Mouse (Mus musculus) gastrocnemius, postnatal 36 days (tissue): Measurements from ENCODE around the gene Eif2s2. TPM values are rescaled to one million over a fixed set of nuclear protein-coding genes. Genes with fewer than 3 reads are reported as not detected.
A peak's percentile ranks its signal among the peaks of the same experiment; 100 is the strongest.
"Not testable (repeated sequence)": the region's sequence is repeated elsewhere in the genome, so short reads cannot be mapped to it uniquely, and the experiment has no call there.

Experiments
- DNase-seq, 2 experiments: peaks; one replicate each; pipeline ENCODE4 v3.0.0; 2022
- intact Hi-C: fragments of 180-260 bp; cut with DNase I; formaldehyde crosslinking; loops from one replicate; pipeline ENCODE4 v1.15.1; 2025
- long read RNA-seq, 2 experiments: library from polyadenylated mRNA; stranded (forward); transcript quantifications; one replicate each; pipeline ENCODE4 v2.0.0; 2021
- total RNA-seq, 2 experiments: library from RNA; stranded (reverse); gene quantifications; 2 replicates each; pipeline ENCODE4 v1.2.3; 2021

Gene Eif2s2
- total RNA-seq, result 100 to 1,000 TPM in 1 of 2 experiments, 10 to 100 TPM in 1; 96.9 to 117 TPM
- long read RNA-seq, experiment 1, full-length matches to known transcripts, result 382 of 401 reads
- long read RNA-seq, experiment 1, partial matches to known transcripts, result 10 of 401 reads
- long read RNA-seq, experiment 1, other reads (novel, unspliced or antisense), result 9 of 401 reads
- long read RNA-seq, experiment 2, full-length matches to known transcripts, result 496 of 520 reads
- long read RNA-seq, experiment 2, partial matches to known transcripts, result 15 of 520 reads
- long read RNA-seq, experiment 2, other reads (novel, unspliced or antisense), result 9 of 520 reads

DNA sequence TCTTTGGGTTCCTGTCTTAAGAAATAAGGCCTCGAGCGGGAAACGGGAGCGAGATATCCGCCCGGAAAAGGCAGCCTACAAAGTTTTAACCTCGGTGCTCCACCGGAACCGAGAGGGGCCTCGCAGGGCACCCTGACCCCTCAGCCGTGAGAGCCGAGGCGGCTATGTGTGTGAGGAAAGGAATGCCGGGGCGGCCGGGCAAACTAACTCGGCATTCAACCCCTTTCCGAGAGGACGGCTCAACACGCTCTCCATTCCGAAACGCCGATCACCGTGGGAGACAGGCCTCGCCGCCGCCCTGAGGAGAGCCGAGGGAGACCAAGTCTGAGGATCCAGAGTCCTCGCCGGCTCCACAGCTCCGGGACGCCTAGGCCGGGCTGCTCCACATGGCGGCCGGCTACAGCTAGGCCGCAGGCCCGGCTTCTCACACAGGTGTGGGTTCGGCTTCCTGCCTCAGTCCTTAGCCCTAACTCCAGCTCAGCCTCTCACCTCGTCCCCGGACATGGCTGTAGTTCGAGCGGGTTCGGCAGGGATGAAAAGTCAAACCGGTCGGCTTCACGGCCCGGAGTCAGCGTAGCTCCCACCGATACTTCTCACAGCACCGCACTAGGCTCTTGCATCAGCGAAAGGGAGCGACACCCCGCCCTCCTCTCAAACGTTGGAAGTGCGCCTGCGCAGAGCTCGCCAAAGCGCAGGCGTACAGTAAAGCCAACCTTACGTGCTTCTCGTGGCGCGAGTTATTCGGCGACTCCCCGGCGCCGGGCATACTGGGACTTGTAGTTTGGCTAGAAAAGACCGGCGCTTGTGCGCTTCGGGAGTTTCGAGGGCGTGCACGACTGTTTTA is at the start of gene Eif2s2:
Eif2s2 (minus strand) TSS at position 735 of the 844 bp plus-strand sequence.
- peak; percentile 94 for DNase-seq
- intact Hi-C loops, result no loop called here

DNA sequence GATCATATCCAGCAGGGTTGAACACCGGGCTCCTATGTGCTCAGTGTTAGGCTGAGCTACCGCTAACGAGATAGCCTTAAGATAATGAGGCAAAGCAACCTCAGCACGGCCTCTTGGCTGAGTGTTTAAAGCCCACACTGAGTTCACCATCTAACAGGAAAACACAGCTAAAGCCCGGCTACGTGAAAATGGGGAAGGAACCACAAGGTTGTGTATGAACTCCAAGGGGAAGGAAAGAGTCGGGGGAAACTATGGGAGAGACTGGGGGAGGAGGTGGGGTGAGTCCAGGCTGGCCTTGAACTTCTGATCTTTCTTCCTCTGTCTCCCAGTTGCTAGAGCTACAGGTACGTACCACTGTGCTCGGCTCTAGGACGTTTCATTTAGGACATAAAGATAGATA is 49.2 kb upstream of the Eif2s2 start:
- no peak for DNase-seq
- intact Hi-C loops, result loop anchor here (2.0 to 5.0 kb wide), 3 partner anchors 239 to 530 kb away; no protein-coding TSS in a partner anchor

DNA sequence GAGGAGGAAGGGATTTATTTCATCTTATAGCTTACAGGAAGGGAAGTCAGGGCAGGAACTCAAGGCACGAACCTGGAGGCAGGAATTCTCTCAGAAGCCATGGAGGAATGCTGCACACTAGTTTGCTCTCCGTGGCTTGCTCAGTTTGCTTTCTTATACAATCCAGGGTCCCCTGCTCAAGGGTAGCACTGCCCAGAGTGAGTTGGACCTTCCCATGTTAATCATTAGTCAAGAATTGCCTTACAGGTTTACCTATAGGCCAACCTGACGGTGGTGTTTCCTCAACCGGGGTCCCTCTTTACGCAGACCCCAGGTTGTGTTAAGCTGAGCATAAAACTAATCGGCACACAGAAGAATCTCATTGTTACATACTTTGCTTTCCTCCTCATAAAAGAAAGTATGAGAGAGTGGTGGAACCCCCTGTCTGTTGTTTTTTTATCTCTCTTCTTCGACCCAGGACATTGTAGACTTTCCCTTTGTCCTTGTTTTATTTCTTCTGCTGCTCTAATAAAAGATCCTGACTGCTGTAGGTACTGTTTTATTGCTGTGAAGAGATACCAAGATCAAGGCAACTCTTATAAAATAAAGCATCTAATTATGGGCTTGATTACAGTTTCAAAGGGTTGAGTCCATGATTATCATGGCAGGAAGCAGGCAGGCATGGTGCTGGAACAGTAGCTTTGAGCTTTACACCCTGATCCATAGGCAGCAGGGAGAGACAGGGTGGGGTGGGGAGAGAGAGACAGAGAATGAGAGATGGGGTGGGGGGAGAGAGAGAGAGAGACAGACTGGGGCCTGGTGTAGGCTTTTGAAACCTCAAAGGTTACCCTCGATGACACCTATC is 45.0 kb upstream of the Eif2s2 start:
- intact Hi-C loops, result no loop called here
- DNase-seq, result no peak

DNA sequence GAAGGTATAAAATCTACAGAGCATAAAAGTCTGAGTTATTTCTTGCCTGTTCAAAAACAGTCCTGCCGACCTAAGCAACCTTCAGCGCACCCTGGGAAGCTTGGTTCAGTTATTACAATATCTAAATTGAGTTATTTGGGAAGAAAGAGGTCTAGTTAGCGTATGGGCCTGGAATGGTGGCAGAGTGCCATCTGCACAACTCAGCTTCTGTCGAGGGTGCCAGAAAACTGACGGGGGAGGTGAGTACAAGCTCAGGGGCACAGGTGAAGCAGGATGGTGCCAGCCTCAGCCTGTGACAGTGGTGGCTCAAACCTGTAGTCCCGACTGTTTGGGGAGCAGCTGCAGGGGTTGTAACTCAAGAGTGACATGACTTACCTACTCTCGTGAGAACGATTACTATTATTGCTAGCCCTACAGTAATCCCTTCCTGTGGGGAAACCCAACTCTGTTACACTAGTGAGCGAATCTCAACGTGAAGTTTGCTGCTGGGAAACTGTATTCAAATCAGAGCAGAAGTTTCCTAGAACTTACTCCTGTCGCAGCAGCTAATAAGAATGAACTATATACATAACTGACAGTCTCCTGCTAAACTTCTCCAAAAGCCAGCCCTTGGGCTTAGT is 43.9 kb upstream of the Eif2s2 start:
- DNase-seq, result no peak
- intact Hi-C loops, result no loop called here

DNA sequence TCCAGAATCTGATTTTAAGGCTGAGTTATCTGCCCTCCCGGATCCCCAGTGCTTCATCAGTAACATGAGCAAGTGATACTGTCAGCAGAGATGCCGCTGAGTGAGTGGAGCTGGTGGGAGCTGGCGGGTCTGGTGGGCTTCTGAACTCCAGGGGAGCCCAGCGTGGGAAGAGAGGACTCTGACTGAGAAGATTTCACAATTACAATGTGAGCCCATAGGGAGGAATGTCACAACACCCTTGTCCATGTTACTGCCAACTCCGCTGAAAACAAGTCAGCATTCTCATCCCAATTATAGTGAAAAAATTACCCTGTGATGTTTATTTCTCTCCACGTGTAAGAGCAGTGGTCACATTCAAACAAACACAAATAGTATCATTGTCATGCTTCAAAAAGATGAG is 43.4 kb upstream of the Eif2s2 start:
- no peak for DNase-seq
- intact Hi-C loops, result no loop called here

DNA sequence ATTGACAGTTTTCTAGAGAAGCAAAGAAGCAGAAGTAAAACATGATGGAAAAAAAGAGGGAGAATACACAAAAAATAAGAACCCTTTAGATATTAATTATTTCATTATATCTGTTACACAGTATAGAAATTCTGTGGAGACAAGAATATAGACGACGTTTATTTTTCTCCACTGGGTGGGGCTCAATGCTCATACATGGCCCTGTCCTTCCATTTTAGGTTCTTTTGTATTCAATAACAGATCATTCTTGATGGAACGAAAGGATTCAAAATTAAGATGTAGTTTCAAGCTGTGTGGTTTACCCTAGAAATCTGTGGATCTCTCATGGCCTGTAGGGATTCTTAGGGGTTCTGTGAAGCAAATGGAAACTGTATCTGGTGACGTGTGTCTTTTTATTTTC is 41.1 kb upstream of the Eif2s2 start:
- no peak for DNase-seq
- intact Hi-C loops, result no loop called here

DNA sequence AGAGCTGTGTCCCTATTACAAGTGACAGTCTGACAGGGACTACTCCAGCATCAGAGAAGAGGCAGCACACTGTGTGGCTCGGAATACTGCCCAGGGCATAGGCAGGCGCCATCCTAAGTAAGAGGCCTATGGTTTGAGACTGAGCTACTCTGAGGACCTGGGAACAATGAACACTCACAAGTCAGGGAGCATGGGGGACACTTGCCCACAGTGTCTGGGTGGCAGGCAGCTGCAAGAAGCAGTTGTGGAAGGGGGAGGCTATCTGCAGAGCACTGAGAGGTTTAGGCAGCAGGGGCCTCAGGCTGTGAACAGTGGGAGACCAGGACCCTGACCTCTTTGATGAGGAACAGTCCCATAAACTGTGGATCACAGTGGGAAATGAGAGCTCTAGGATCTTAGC is 35.6 kb upstream of the Eif2s2 start:
- intact Hi-C loops, result no loop called here
- no peak for DNase-seq

DNA sequence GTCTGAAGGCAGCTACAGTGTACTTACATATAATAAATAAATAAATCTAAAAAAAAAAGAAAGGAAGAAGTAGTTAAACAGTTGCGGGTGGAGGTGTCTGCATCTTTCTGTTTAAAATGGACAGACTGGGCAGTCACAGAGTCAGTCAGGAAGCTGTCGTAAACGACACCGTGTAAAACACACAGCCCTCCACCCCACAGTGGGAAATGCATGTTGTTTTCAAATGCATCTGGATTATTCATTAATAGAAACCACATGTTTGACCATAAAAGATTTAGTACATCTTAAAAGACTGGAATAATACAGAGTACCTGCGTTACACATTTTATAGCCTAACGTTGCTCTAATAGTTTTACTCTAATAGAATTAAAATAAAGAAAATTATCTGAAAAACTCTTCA is 34.1 kb upstream of the Eif2s2 start:
- intact Hi-C loops, result no loop called here
- no peak for DNase-seq

DNA sequence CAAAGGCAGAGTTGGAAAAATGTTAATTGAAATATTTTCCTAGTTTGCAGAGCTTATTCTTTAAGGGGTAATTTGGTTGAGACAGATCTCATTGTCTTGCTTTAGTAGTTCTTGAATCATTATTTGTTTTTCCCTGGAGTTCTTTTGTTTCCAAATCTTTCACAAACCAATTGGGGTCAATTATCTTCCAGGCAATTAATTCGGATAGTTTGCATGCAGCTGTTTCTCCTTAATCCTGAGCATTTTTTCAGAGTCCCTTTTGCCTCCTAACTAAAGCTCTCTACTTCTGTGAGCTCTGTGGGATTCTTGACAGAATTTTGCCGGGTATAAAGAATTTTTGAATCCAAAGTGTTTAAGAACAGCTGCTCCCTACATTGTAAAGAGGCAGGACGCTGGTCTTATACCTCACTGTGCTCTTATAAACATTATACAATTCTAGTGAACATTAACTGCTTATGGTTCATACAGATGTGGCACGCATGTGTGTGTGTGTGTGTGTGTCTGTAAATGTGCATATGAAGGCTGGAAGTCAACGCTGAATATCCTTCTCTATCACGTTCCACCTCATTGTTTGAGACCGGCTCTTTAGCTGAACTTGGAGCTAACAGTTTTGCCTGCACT is 32.8 kb upstream of the Eif2s2 start:
- intact Hi-C loops, result no loop called here
- DNase-seq, result no peak

DNA sequence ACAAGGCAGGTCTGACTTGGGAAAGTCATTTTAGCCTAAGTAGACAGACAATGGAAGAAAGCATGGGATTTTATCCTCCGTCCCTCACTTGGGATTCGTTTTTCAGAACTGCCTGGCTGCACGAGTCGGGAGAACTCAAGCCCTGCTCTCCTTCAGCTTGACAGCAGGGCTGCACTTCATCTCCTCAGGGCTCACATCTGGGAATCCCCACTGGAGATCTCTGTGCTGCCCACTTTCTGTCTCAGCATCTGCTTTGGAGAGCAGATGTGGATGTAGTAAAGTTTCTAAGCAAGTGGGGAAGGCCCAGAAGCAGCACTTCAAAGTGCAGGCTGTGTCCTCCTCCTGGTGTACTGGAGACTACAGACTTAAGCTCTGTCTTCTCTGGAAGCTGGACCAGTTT is 29.4 kb upstream of the Eif2s2 start:
- intact Hi-C loops, DNase-seq: not testable (repeated sequence)

DNA sequence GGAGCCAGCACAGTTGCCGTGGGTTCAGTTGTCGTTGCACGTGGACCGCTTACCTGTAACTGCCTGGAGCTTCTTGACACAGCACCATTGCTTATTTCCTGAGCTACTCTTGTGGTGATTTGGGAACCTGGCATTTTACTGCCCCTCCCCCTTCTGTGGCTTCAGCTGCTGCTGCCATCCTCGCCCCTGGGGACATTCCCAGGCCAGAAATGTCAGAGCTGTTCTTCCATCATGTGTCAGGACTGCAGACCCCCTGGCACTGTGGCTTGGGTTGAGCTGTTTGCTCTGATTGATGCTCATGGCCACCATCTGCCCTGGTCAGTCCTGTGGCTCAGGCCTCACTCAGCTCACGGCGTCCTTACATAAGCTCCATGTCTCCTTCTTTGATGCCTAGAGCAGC is 28.2 kb upstream of the Eif2s2 start:
- intact Hi-C loops, result no loop called here
- DNase-seq, result no peak

DNA sequence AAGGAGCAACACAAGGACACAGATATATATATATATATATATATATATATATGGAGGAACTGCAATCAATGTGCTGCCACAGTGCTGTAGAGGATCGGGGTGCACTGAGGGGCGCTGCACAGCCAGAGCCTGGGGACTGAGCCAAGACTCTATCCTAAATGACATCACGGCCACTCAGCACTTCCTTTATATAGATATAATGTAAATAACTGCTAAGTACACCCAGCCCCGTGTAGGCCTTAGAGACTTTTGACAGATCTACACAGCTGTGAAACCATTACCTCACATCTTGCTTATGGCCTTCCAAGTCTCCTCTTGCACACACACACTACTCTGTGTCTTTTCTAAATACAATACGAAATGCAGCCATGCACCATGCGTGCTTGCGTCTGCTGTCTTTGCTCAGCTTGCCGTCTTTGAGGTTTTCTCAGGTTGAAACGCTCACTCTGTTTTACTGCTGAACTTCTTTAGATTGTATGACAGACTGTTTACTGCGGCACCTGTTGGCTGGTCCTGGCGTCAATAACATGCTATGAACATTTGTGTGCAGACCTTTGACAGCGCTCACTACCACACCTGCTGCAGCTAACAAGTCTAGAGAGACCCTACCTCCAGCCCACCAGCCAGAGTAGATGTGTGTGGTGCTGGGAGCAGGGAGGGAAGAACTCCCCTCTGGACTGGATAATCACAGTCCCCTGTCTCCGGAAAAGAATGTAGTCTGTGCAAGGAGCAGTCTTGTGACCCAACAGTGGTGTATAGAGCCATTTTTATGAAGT is 25.3 kb upstream of the Eif2s2 start:
- DNase-seq, result no peak
- intact Hi-C loops, result loop anchor here (2.0 kb wide), 1 partner anchor 53 kb away; no protein-coding TSS in a partner anchor

DNA sequence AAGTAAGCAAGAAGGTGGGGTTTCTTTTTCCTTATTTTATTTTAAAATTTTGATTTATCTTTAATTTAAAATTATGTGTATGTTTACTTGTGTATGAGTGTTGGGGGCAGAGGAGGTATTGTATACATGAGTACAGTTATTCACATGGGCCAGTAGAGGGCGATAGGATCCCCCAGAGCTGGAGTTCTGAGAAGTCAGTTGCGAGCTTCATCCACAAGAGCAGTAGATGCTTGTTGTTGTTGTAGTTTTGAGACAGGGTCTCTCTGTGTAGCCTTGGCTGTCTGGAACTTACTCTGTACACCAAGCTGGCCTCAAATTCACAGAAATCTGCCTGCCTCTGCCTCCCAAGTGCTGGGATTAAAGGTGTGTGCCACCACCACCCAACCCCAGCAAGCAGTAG is 23.8 kb upstream of the Eif2s2 start:
- DNase-seq, result no peak
- intact Hi-C loops, result loop anchor here (2.0 kb wide), 1 partner anchor 54 kb away; no protein-coding TSS in a partner anchor

DNA sequence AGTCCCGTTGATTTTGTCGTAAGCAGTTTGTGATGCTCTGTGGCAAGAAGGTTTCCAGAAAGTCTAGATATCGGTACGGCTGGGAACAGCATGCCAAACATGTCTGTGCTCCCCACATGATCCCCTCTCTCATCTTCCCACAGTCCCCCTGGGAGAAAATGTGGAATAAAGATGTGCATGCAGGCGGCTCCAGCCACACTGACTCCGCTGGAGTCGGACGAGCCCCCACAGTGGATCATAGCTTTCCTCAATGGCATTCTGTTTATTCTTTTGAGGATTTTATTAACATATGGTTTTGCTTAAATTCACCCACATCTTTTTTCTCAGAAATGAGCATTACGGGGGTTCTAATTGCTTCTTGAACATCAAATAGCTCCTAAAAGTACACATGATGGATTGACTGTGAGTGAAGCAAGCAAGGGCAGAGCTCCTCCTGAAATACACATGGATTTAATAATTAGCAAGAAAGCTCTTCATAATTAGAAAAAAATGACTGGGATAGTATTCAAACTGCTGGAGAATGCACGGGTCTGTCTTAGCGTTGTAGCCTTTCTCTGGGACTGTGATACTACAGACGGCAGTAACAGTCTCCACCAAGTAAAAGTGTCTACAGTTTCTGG is 23.3 kb upstream of the Eif2s2 start:
- intact Hi-C loops, result loop anchor here (2.0 kb wide), 1 partner anchor 55 kb away; no protein-coding TSS in a partner anchor
- no peak for DNase-seq

DNA sequence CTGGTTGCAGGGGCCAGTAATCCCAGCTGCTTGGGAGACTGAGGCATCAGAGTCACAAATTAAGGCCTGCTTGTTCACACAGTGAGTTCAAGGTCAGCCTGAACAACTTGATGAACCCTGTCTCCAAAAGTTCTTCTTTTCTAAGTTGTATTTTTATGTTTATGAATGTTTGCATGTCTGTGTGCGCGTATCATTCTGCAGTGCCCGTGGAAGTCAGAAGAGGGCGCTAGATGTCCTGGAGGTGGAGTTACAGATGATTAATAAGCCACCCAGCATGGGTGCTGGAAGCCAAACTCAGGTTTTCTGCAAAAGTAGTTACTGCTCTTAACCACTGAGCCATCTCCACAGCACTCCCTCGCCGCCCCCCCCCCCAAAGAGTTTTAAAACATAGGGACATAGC is 17.1 kb upstream of the Eif2s2 start:
- DNase-seq, result no peak
- intact Hi-C loops, result no loop called here

DNA sequence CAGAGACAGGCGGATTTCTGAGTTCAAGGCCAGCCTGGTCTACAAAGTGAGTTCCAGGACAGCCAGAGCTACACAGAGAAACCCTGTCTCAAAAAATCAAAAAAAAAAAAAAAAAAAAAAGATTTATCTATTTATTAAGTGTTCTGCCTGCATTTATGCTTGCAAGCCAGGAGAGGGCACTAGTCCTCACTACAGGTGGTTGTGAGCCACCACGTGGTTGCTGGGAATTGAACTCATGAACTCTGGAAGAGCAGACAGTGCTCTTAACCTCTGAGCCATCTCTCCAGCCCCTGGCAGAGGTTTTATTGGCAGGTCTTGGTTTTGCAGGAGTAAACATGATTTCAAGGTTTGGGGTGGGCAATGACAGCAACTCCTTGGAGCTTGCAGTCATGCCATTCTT is 15.5 kb upstream of the Eif2s2 start:
- intact Hi-C loops, DNase-seq: not testable (repeated sequence)

DNA sequence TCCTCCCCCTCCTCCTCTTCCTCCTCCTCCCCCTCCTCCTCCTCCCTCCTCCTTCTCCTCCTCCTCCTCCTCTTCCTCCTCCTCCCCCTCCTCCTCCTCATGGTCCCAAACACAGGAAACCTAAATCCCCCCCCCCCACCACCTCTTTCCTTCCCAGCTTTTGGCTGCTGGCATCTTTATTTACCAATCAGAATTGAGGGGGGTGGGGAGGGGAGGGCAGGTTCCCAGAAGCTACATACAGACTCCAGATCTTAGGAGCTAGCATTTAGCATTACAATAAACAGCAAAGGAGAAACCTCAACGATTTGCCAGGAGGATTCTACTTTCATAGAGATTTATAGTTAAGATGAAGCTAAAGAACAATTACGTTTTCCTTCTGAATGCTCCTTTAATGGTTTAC is 13.1 kb upstream of the Eif2s2 start:
- no peak for DNase-seq
- intact Hi-C loops, result no loop called here

DNA sequence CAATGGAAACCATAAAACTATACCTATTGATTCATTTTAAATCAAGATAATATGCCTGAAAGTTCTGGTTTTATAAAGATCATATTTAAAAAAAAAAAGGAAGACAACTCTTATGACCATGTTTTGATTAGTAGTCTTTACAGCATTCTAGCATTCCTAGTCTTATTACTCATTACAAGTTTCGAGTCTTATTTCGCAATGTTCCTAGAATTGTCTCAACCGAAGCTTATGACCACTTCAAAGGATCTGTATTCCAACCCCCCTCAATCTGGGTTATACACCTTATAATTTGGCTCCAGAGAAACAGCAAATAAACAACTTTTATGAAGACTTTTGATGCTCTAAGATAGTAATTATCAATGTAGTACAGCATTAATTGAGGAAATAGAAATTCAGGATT is 9.4 kb upstream of the Eif2s2 start:
- intact Hi-C loops, result no loop called here

DNA sequence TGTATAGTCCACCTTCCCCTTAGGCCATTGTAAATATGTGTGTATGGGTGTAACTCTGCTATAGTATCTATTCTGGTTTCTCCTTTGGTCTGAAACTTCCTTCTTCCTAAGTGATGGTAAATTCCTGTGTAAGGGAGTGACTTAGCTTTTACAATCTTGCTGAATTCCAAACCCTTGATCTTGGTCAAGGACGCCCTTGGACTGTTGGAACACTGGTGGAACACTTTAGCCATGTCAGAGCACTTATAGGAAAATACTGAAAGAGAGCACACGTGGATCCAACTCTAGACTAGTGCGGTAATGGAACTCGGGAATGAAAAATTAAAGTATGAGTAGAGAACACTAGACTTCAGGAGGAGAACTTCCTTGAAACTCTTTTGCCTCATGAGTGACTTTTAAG is 6.7 kb upstream of the Eif2s2 start:
- intact Hi-C loops, result not testable (repeated sequence)

More for the DNA sequence above, 9.4 kb upstream of the Eif2s2 start:
- no peak for DNase-seq

More for the DNA sequence above, 6.7 kb upstream of the Eif2s2 start:
- DNase-seq, result not testable (repeated sequence)
